Mouse (Mus musculus) CD4-positive, CD25-positive, alpha-beta regulatory T cell, adult 2 months (primary cell): ENCODE results near the gene Ptgdr.
"Not testable (repeated sequence)": the region's sequence is repeated elsewhere in the genome, so short reads cannot be mapped to it uniquely, and the experiment has no call there.

Experiments used
- DNase-seq: peaks from one replicate; pipeline ENCODE4 v3.0.0-alpha.2; 2012; ENCODE audit warnings: low read depth, low spot score

Gene Ptgdr

DNA sequence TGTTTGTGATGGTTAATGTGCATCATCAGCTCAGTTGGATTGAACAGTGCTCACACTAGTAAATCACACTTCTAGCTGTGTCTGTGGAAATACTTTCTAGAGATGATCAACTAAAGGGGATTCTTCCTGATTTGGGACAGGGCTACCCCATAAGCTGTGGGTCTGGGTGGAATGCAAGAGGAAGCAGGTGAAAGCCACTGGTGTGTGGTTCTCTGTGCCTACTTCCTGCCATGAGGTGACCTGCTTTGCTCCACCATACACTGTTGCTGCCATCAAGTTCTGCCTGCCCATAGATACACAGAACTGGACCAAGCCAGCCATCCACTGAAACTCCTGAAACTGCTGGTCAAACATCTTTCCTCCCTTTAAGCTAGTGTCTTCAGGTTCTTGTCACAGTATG, 46.0 kb downstream of the Ptgdr start:
- not testable (repeated sequence) for DNase-seq
